Comparison of ENCODE assay signal across 7 mouse cellular contexts in genomic region chr12:87300441-87300690, GRCm38 (mm10). TPM values are rescaled to one million over a fixed set of nuclear protein-coding genes. Genes with fewer than 3 reads are reported as not detected.
A peak's percentile ranks its signal among the peaks of the same experiment; 100 is the strongest.
DNase-seq lines count a peak whose midpoint lies in the region; ATAC-seq and TF ChIP-seq lines count a peak whose summit lies in the region.

No protein-coding gene starts in this region.

- H3K4me2 ChIP-seq in forebrain, embryonic 16.5 days (ENCODE audit: low read length), result peak overlapping the region; percentile 95
- peak overlapping the region; percentile 97 for H3K4me2 ChIP-seq in limb, embryonic 14.5 days (replicated peaks; ENCODE audit: low read depth, low read length, severe bottlenecking)
- peak overlapping the region; percentile 99 for H3K4me2 ChIP-seq in stomach, embryonic 16.5 days (ENCODE audit: low read depth, low read length)

- no peak overlapping the region; the same call in 1 of the 2 replicates for H3K9ac ChIP-seq in forebrain, embryonic 16.5 days (replicated peaks; ENCODE audit: low read depth, low read length)
- H3K9ac ChIP-seq in limb, embryonic 14.5 days (ENCODE audit: low read depth, low read length, severe bottlenecking), result peak overlapping the region; percentile 72
- peak overlapping the region; percentile 80 for H3K9ac ChIP-seq in stomach, embryonic 16.5 days (ENCODE audit: low read length)

- WGBS in spleen, adult 2 months, result 7% methylated on average over 9 of the region's 9 CpGs
- WGBS in forebrain, embryonic 16.5 days, result 1% methylated on average over 9 of the region's 9 CpGs
- whole genome bisulfite sequencing in limb, embryonic 14.5 days, result under 1% methylated on average over 9 of the region's 9 CpGs
- 2% methylated on average over 9 of the region's 9 CpGs for WGBS in stomach, embryonic 16.5 days

- no peak for ATAC-seq in forebrain, embryonic 16.5 days
- no peak for ATAC-seq in limb, embryonic 14.5 days (ENCODE audit: low FRiP score, low read depth)
- no peak for ATAC-seq in stomach, embryonic 16.5 days (ENCODE audit: insufficient read depth, low FRiP score)
- no peak; the same call in none of the 2 replicates for ATAC-seq in megakaryocyte progenitor cell, adult 5-6 weeks (replicated peaks; ENCODE audit: poor library complexity)

- no peak for TF ChIP-seq CTCF in spleen, adult 2 months (IDR thresholded peaks at IDR 0.05; ENCODE audit: extremely low read depth, insufficient read depth, insufficient read length, insufficient replicate concordance)

- H3K27me3 ChIP-seq in spleen, adult 2 months (ENCODE audit: control insufficient read depth, insufficient read depth, low read length), result peaks cover 17% of the 10 kb centered on the region
- H3K27me3 ChIP-seq in forebrain, embryonic 16.5 days (replicated peaks; ENCODE audit: control insufficient read depth, insufficient read depth, low read length), result peaks cover 7% of the 10 kb centered on the region
- H3K27me3 ChIP-seq in limb, embryonic 14.5 days (ENCODE audit: control insufficient read depth, insufficient read depth, low read length), result peaks cover 17% of the 10 kb centered on the region; the same call in 1 of the 2 replicates
- H3K27me3 ChIP-seq in stomach, embryonic 16.5 days (ENCODE audit: control insufficient read depth, insufficient read depth, low read length), result peaks cover 15% of the 10 kb centered on the region

- H3K27ac ChIP-seq in spleen, adult 2 months (ENCODE audit: insufficient read depth, low read length), result no peak overlapping the region
- H3K27ac ChIP-seq in forebrain, embryonic 16.5 days (ENCODE audit: low read length), result no peak overlapping the region
- no peak overlapping the region for H3K27ac ChIP-seq in limb, embryonic 14.5 days (replicated peaks; ENCODE audit: low read depth, low read length)
- H3K27ac ChIP-seq in stomach, embryonic 16.5 days (ENCODE audit: low read length), result no peak overlapping the region

- DNase-seq in spleen, adult 2 months (ENCODE audit: low read depth in 1 of 2, low spot score in 2 of 2), result no peak
- no peak for DNase-seq in spleen, postnatal 10 days (ENCODE audit: low spot score in 2 of 2)
- DNase-seq in limb, embryonic 14.5 days (ENCODE audit: low spot score), result no peak
- no peak for DNase-seq in spleen, postnatal 4 days (ENCODE audit: low spot score in 2 of 2)

- no peaks in the 10 kb centered on the region for H3K9me3 ChIP-seq in forebrain, embryonic 16.5 days (ENCODE audit: control insufficient read depth, low read length)
- no peaks in the 10 kb centered on the region for H3K9me3 ChIP-seq in limb, embryonic 14.5 days (ENCODE audit: control insufficient read depth, low read length)
- H3K9me3 ChIP-seq in stomach, embryonic 16.5 days (replicated peaks; ENCODE audit: control insufficient read depth, low read length), result no peaks in the 10 kb centered on the region

- no peaks in the 10 kb centered on the region for H3K36me3 ChIP-seq in spleen, adult 2 months (ENCODE audit: control insufficient read depth, insufficient read depth, low read length)
- H3K36me3 ChIP-seq in forebrain, embryonic 16.5 days (ENCODE audit: control insufficient read depth, insufficient read depth), result no peaks in the 10 kb centered on the region
- no peaks in the 10 kb centered on the region for H3K36me3 ChIP-seq in limb, embryonic 14.5 days (ENCODE audit: control insufficient read depth, insufficient read depth, low read length)
- H3K36me3 ChIP-seq in stomach, embryonic 16.5 days (ENCODE audit: control insufficient read depth, insufficient read depth, low read length), result no peaks in the 10 kb centered on the region

- H3K4me3 ChIP-seq in spleen, adult 2 months (ENCODE audit: extremely low read depth, insufficient read depth, insufficient read length), result peak overlapping the region; percentile 54; the same call in 1 of the 2 replicates
- peak overlapping the region; percentile 73 for H3K4me3 ChIP-seq in forebrain, embryonic 16.5 days (replicated peaks; ENCODE audit: low read length)
- H3K4me3 ChIP-seq in limb, embryonic 14.5 days (replicated peaks; ENCODE audit: low read length), result peak overlapping the region; percentile 73
- H3K4me3 ChIP-seq in stomach, embryonic 16.5 days (replicated peaks; ENCODE audit: low read length), result peak overlapping the region; percentile 80

- peaks cover 9% of the 10 kb centered on the region for H3K4me1 ChIP-seq in spleen, adult 2 months (ENCODE audit: control insufficient read depth, insufficient read depth, insufficient read length)
- peaks cover 16% of the 10 kb centered on the region for H3K4me1 ChIP-seq in forebrain, embryonic 16.5 days (replicated peaks; ENCODE audit: control insufficient read depth, insufficient read depth, low read length)
- H3K4me1 ChIP-seq in limb, embryonic 14.5 days (ENCODE audit: control insufficient read depth, insufficient read depth, low read length), result no peaks in the 10 kb centered on the region
- peaks cover 10% of the 10 kb centered on the region; the same call in 1 of the 2 replicates for H3K4me1 ChIP-seq in stomach, embryonic 16.5 days (ENCODE audit: control insufficient read depth, insufficient read depth, low read length)

- no peak for TF ChIP-seq POLR2A in spleen, adult 2 months (IDR thresholded peaks at IDR 0.05; ENCODE audit: low read depth, low read length)
- TF ChIP-seq POLR2A in limb, embryonic 14.5 days (IDR thresholded peaks at IDR 0.05; ENCODE audit: borderline replicate concordance, extremely low read depth, insufficient read depth, insufficient read length), result no peak

RNA-seq across cellular contexts. Expression of gene Ism2, which starts 0.9 kb away (rescaled TPM):
- polyA plus RNA-seq in spleen, adult 2 months (2012; rRNA removed), result 0.07 and 0.21 TPM in 2 replicates
- polyA plus RNA-seq in forebrain, embryonic 16.5 days (2015; fragmentation: Nextera tagmentation; extraction: Ambion mirVana), result 0.62 and 1.1 TPM in 2 replicates
- polyA plus RNA-seq in limb, embryonic 14.5 days (2012; rRNA removed), result 0.99 and 1.2 TPM in 2 replicates
- polyA plus RNA-seq in limb, embryonic 14.5 days (2014; fragmentation: Nextera tagmentation; extraction: Ambion mirVana), result 1.4 TPM in 2 replicates
- polyA plus RNA-seq in stomach, embryonic 16.5 days (2015; fragmentation: Nextera tagmentation; extraction: Ambion mirVana), result 0.42 and 0.53 TPM in 2 replicates
- not detected in 2 replicates for total RNA-seq in megakaryocyte progenitor cell, adult 5-6 weeks (2015)
- not detected in 2 replicates for total RNA-seq in megakaryocyte progenitor cell, adult 5-6 weeks (2017)

RNA-seq across cellular contexts. Expression of gene Ahsa1, which starts 34.1 kb away (rescaled TPM):
- 39.7 and 41.5 TPM in 2 replicates for polyA plus RNA-seq in spleen, adult 2 months (2012; rRNA removed)
- 222 TPM in 2 replicates for polyA plus RNA-seq in forebrain, embryonic 16.5 days (2015; fragmentation: Nextera tagmentation; extraction: Ambion mirVana)
- polyA plus RNA-seq in limb, embryonic 14.5 days (2012; rRNA removed), result 120 and 187 TPM in 2 replicates
- polyA plus RNA-seq in limb, embryonic 14.5 days (2014; fragmentation: Nextera tagmentation; extraction: Ambion mirVana), result 168 and 182 TPM in 2 replicates
- 190 and 202 TPM in 2 replicates for polyA plus RNA-seq in stomach, embryonic 16.5 days (2015; fragmentation: Nextera tagmentation; extraction: Ambion mirVana)
- total RNA-seq in megakaryocyte progenitor cell, adult 5-6 weeks (2015), result 97.9 and 114 TPM in 2 replicates
- total RNA-seq in megakaryocyte progenitor cell, adult 5-6 weeks (2017), result 313 and 335 TPM in 2 replicates

RNA-seq across cellular contexts. Expression of gene Vipas39, which starts 34.3 kb away (rescaled TPM):
- 17.1 and 17.5 TPM in 2 replicates for polyA plus RNA-seq in spleen, adult 2 months (2012; rRNA removed)
- polyA plus RNA-seq in forebrain, embryonic 16.5 days (2015; fragmentation: Nextera tagmentation; extraction: Ambion mirVana), result 79.1 and 80.9 TPM in 2 replicates
- 44.3 and 45.0 TPM in 2 replicates for polyA plus RNA-seq in limb, embryonic 14.5 days (2012; rRNA removed)
- 42.1 and 52.5 TPM in 2 replicates for polyA plus RNA-seq in limb, embryonic 14.5 days (2014; fragmentation: Nextera tagmentation; extraction: Ambion mirVana)
- 36.3 and 37.8 TPM in 2 replicates for polyA plus RNA-seq in stomach, embryonic 16.5 days (2015; fragmentation: Nextera tagmentation; extraction: Ambion mirVana)
- total RNA-seq in megakaryocyte progenitor cell, adult 5-6 weeks (2015), result 40.1 and 42.7 TPM in 2 replicates
- 24.7 and 29.4 TPM in 2 replicates for total RNA-seq in megakaryocyte progenitor cell, adult 5-6 weeks (2017)
